Mouse (Mus musculus) heart, postnatal 0 days (tissue): Measurements from ENCODE around the gene Zwilch. TPM values are rescaled to one million over a fixed set of nuclear protein-coding genes. Genes with fewer than 3 reads are reported as not detected.

Experiments used
- ATAC-seq: fragments of 200-750 bp; cut with Nextera tagmentation; 2 replicates; pipeline ENCODE4 v1.8.0; 2017; ENCODE audit warnings: low read depth, moderate number of reproducible peaks, moderate library complexity; ENCODE audit not compliant: insufficient read depth
- DNase-seq: peaks from one replicate; pipeline ENCODE4 v3.0.0-alpha.2; 2016; ENCODE audit warnings: low spot score
- H3K27ac ChIP-seq: fragments of 300-500 bp; sonication (generic); 2 replicates; pipeline ENCODE4 v1.5.1; 2014; ENCODE audit warnings: low read depth, mild to moderate bottlenecking
- H3K27me3 ChIP-seq: fragments of 300-500 bp; sonication (generic); 2 replicates; pipeline ENCODE4 v1.6.1; 2014; ENCODE audit warnings: low read length, mixed read lengths; ENCODE audit not compliant: control insufficient read depth, insufficient read depth
- H3K36me3 ChIP-seq: fragments of 300-500 bp; sonication (generic); replicated peaks from 2 replicates; pipeline ENCODE4 v1.6.1; 2014; ENCODE audit warnings: low read length, mixed read lengths; ENCODE audit not compliant: control insufficient read depth, insufficient read depth
- H3K4me1 ChIP-seq: fragments of 300-500 bp; sonication (generic); 2 replicates; pipeline ENCODE4 v1.6.1; 2014; ENCODE audit warnings: antibody characterized with exemption; ENCODE audit not compliant: control insufficient read depth, insufficient read depth
- H3K4me2 ChIP-seq: fragments of 300-500 bp; sonication (generic); 2 replicates; pipeline ENCODE4 v1.6.1; 2014; ENCODE audit warnings: low read depth, mild to moderate bottlenecking, low read length, moderate library complexity
- H3K4me3 ChIP-seq: fragments of 300-500 bp; sonication (generic); 2 replicates; pipeline ENCODE4 v1.5.1; 2014; ENCODE audit warnings: low read depth, low read length
- H3K9ac ChIP-seq: fragments of 300-500 bp; sonication (generic); replicated peaks from 2 replicates; pipeline ENCODE4 v1.6.1; 2014; ENCODE audit warnings: low read depth, low read length, mixed read lengths
- H3K9me3 ChIP-seq: fragments of 300-500 bp; sonication (generic); replicated peaks from 2 replicates; pipeline ENCODE4 v1.6.1; 2016; ENCODE audit warnings: low read length; ENCODE audit not compliant: control insufficient read depth
- CTCF ChIP-seq: IDR thresholded peaks from 2 replicates; pipeline ENCODE4 v1.5.1; 2016; ENCODE audit warnings: antibody characterized with exemption, control low read depth, low read depth
- EP300 ChIP-seq: IDR thresholded peaks from 2 replicates; pipeline ENCODE4 v1.6.1; 2016; ENCODE audit warnings: antibody characterized with exemption, low read depth
- WGBS: fragments of 180-500 bp; shearing (Covaris S2); extraction: QIAGEN DNeasy Blood & Tissue Kit; methylation state at CpG from one replicate; pipeline ENCODE4 v1.1.7; 2014; 5-methylcytosine and 5-hydroxymethylcytosine counted together
- polyA plus RNA-seq: library from polyadenylated mRNA; unstranded; fragments of >200 nt; fragmentation: Nextera tagmentation; extraction: Ambion mirVana; gene quantifications from 2 replicates; pipeline ENCODE4 v1.2.1, GENCODE M21; 2015
- total RNA-seq: library from RNA; depleted of rRNA; stranded (reverse); fragments of >200 nt; gene quantifications from 2 replicates; pipeline ENCODE4 v1.2.3, GENCODE M21; 2014; ENCODE audit warnings: low replicate concordance; rRNA removed

Zwilch gene
- total and polyA plus RNA-seq, 2 experiments from 2014 or later, result 3.8 to 9.8 TPM

GRCm38 (mm10) chr9:64087461-64088235 lies 85.3 kb downstream of the Zwilch start:
- Histone ChIP-seq H3K9ac (no peak overlapping the region), H3K4me2 (no peak overlapping the region), H3K4me1 (no peaks in the 10 kb centered on the region; the same call in 1 of the 2 replicates), H3K27me3 (no peaks in the 10 kb centered on the region), H3K9me3 (no peaks in the 10 kb centered on the region), H3K4me3 (no peak overlapping the region), H3K36me3 (no peaks in the 10 kb centered on the region), H3K27ac (no peak overlapping the region)
- 42% methylated on average over 5 of the region's 5 CpGs for WGBS
- peak; percentile 42; the same call in 1 of the 2 replicates for ATAC-seq
- DNase-seq, result peak; percentile 76
- no peak for TF ChIP-seq EP300
- TF ChIP-seq CTCF, result peak; percentile 98

Other genes with a start within 250 kb of the Zwilch start
- 68.4 and 93.1 TPM in 2 replicates for gene Smad6, start 151.0 kb downstream of the Zwilch start, total RNA-seq
- 5.6 and 6.7 TPM in 2 replicates for gene Smad6, start 151.0 kb downstream of the Zwilch start, polyA plus RNA-seq
- not detected in 2 replicates for gene Lctl, start 56.0 kb downstream of the Zwilch start, total RNA-seq
- gene Lctl, start 56.0 kb downstream of the Zwilch start, polyA plus RNA-seq, result 0.21 TPM in 1 of 2 replicates, not detected in the other
- 667 and 760 TPM in 2 replicates for gene Rpl4, start 271 bp upstream of the Zwilch start, total RNA-seq
- 537 and 545 TPM in 2 replicates for gene Rpl4, start 271 bp upstream of the Zwilch start, polyA plus RNA-seq
- gene Snapc5, start 6.2 kb upstream of the Zwilch start, total RNA-seq, result 2.5 and 4.2 TPM in 2 replicates
- gene Snapc5, start 6.2 kb upstream of the Zwilch start, polyA plus RNA-seq, result 31.7 and 32.0 TPM in 2 replicates
- not detected in 2 replicates for gene Uchl4, start 62.1 kb upstream of the Zwilch start, total RNA-seq
- gene Uchl4, start 62.1 kb upstream of the Zwilch start, polyA plus RNA-seq, result 0.75 and 1.1 TPM in 2 replicates
- gene Map2k1, start 80.5 kb upstream of the Zwilch start, total RNA-seq, result 110 and 149 TPM in 2 replicates
- gene Map2k1, start 80.5 kb upstream of the Zwilch start, polyA plus RNA-seq, result 57.1 and 57.7 TPM in 2 replicates
- 19.8 and 20.9 TPM in 2 replicates for gene Tipin, start 108.5 kb upstream of the Zwilch start, total RNA-seq
- gene Tipin, start 108.5 kb upstream of the Zwilch start, polyA plus RNA-seq, result 54.1 and 60.7 TPM in 2 replicates
- 11.8 and 18.9 TPM in 2 replicates for gene Dis3l, start 168.2 kb upstream of the Zwilch start, total RNA-seq
- 11.4 and 12.9 TPM in 2 replicates for gene Dis3l, start 168.2 kb upstream of the Zwilch start, polyA plus RNA-seq
- 0.15 and 0.23 TPM in 2 replicates for gene Megf11, start 212.5 kb upstream of the Zwilch start, total RNA-seq
- 0.18 and 0.19 TPM in 2 replicates for gene Megf11, start 212.5 kb upstream of the Zwilch start, polyA plus RNA-seq